Mouse (Mus musculus) activated CD4-positive, CD25-positive, alpha-beta regulatory T cell, adult 9 weeks (primary cell): ENCODE data around the gene Tyr. TPM values are rescaled to one million over a fixed set of nuclear protein-coding genes. Genes with fewer than 3 reads are reported as not detected.

Source experiments
- polyA plus RNA-seq: library from polyadenylated mRNA; unstranded; fragments of 100-300 nt; shearing (Covaris generic); gene quantifications from one replicate; pipeline ENCODE4 v1.2.1, GENCODE M21; 2017

Tyr gene
- not detected for polyA plus RNA-seq

GRCm38 (mm10) chr7:87493412-87493811 is at the start of gene Tyr:
Tyr (minus strand) TSS chr7:87493512.

Other genes starting within 250 kb of the Tyr start
- gene Nox4, start 247.4 kb downstream of the Tyr start, polyA plus RNA-seq = not detected
- gene Grm5, start 90.7 kb upstream of the Tyr start, polyA plus RNA-seq = not detected